Mouse (Mus musculus) granulocyte monocyte progenitor cell, adult 5-6 weeks (primary cell): Measurements from ENCODE around the gene Gm2a. TPM values are rescaled to one million over a fixed set of nuclear protein-coding genes. Genes with fewer than 3 reads are reported as not detected.

Source experiments
- total RNA-seq, 2 experiments: library from RNA; stranded (forward) in 1 of 2; stranded (reverse) in 1 of 2; fragments of 200-712, 200-1000 nt in 1 of 2; fragments of >200 nt in 1 of 2; fragmentation: Nextera tagmentation in 1 of 2; gene quantifications; 2 replicates each; pipeline ENCODE4 v1.2.3; 2014 to 2017

The Gm2a gene
- total RNA-seq, 2 experiments from 2014 or later: 61.3 to 84.3 TPM

Other genes with a start within 250 kb of the Gm2a start
- gene Lyrm7, start 237.2 kb upstream of the Gm2a start, total RNA-seq (2014; fragmentation: Nextera tagmentation): 4.0 and 9.3 TPM in 2 replicates
- gene Lyrm7, start 237.2 kb upstream of the Gm2a start, total RNA-seq (2017): 2.0 and 11.1 TPM in 2 replicates
- 686 and 699 TPM in 2 replicates for gene Hint1, start 231.7 kb upstream of the Gm2a start, total RNA-seq (2014; fragmentation: Nextera tagmentation)
- 600 and 654 TPM in 2 replicates for gene Hint1, start 231.7 kb upstream of the Gm2a start, total RNA-seq (2017)
- 24.9 and 29.6 TPM in 2 replicates for gene Gpx3, start 195.7 kb upstream of the Gm2a start, total RNA-seq (2014; fragmentation: Nextera tagmentation)
- 1.6 and 4.0 TPM in 2 replicates for gene Gpx3, start 195.7 kb upstream of the Gm2a start, total RNA-seq (2017)
- gene Tnip1, start 135.2 kb upstream of the Gm2a start, total RNA-seq (2014; fragmentation: Nextera tagmentation): 27.7 and 48.9 TPM in 2 replicates
- 25.3 and 28.0 TPM in 2 replicates for gene Tnip1, start 135.2 kb upstream of the Gm2a start, total RNA-seq (2017)
- 61.0 and 65.6 TPM in 2 replicates for gene Anxa6, start 64.7 kb upstream of the Gm2a start, total RNA-seq (2014; fragmentation: Nextera tagmentation)
- gene Anxa6, start 64.7 kb upstream of the Gm2a start, total RNA-seq (2017): 70.8 and 77.7 TPM in 2 replicates
- 16.8 and 18.9 TPM in 2 replicates for gene Ccdc69, start 20.0 kb upstream of the Gm2a start, total RNA-seq (2014; fragmentation: Nextera tagmentation)
- gene Ccdc69, start 20.0 kb upstream of the Gm2a start, total RNA-seq (2017): 21.1 and 22.7 TPM in 2 replicates
- gene Slc36a3, start 53.6 kb downstream of the Gm2a start, total RNA-seq (2014; fragmentation: Nextera tagmentation): not detected in 2 replicates
- gene Slc36a3, start 53.6 kb downstream of the Gm2a start, total RNA-seq (2017): not detected in 2 replicates
- gene Slc36a2, start 87.0 kb downstream of the Gm2a start, total RNA-seq (2014; fragmentation: Nextera tagmentation): 6.5 and 7.6 TPM in 2 replicates
- 1.9 and 2.8 TPM in 2 replicates for gene Slc36a2, start 87.0 kb downstream of the Gm2a start, total RNA-seq (2017)
- gene Slc36a1, start 106.2 kb downstream of the Gm2a start, total RNA-seq (2014; fragmentation: Nextera tagmentation): 52.6 and 53.3 TPM in 2 replicates
- 11.4 and 12.9 TPM in 2 replicates for gene Slc36a1, start 106.2 kb downstream of the Gm2a start, total RNA-seq (2017)
- not detected in 2 replicates for gene Fat2, start 238.4 kb downstream of the Gm2a start, total RNA-seq (2014; fragmentation: Nextera tagmentation)
- gene Fat2, start 238.4 kb downstream of the Gm2a start, total RNA-seq (2017): not detected in 2 replicates